Mouse (Mus musculus) bone marrow macrophage, adult 2 months (primary cell): ENCODE measurements around the gene Irx5. TPM values are rescaled to one million over a fixed set of nuclear protein-coding genes. Genes with fewer than 3 reads are reported as not detected.

Experiments used
- H3K27ac ChIP-seq: 2 replicates; pipeline ENCODE4 v1.5.1; 2012; ENCODE audit warnings: low read depth, low read length; ENCODE audit not compliant: insufficient read depth
- H3K4me1 ChIP-seq: 2 replicates; pipeline ENCODE4 v1.6.1; 2012; ENCODE audit warnings: low read length; ENCODE audit not compliant: control insufficient read depth, insufficient read depth
- H3K4me3 ChIP-seq: 2 replicates; pipeline ENCODE4 v1.5.1; 2012; ENCODE audit warnings: mild to moderate bottlenecking, low read length, moderate library complexity; ENCODE audit not compliant: insufficient read depth
- CTCF ChIP-seq: IDR thresholded peaks from 2 replicates; pipeline ENCODE4 v1.5.1; 2012; ENCODE audit warnings: low read depth, mild to moderate bottlenecking, low read length, moderate library complexity
- POLR2A ChIP-seq: IDR thresholded peaks from 2 replicates; pipeline ENCODE4 v1.6.1; 2012; ENCODE audit warnings: mild to moderate bottlenecking, low read depth, low read length, borderline replicate concordance
- polyA plus RNA-seq: library from polyadenylated mRNA; stranded (reverse); fragments of >200 nt; gene quantifications from 2 replicates; pipeline ENCODE4 v1.2.4, GENCODE M21; 2012; ENCODE audit not compliant: missing spikeins, insufficient read depth, insufficient read length

The Irx5 gene
- polyA plus RNA-seq, 1 experiment = not detected

GRCm38 (mm10) chr8:92353405-92353804 is 4.0 kb upstream of the Irx5 start:
- TF ChIP-seq CTCF (no peak), POLR2A (no peak)
- H3K4me1 ChIP-seq = peaks cover 16% of the 10 kb centered on the region
- no peak overlapping the region for H3K27ac ChIP-seq
- peak overlapping the region; percentile 11; the same call in 1 of the 2 replicates for H3K4me3 ChIP-seq

- Histone ChIP-seq H3K4me1 (peaks cover 15% of the 10 kb centered on the region), H3K4me3 (peak overlapping the region; percentile 87), H3K27ac (no peak overlapping the region)
- TF ChIP-seq POLR2A (no peak), CTCF (no peak)
Observed at GRCm38 (mm10) chr8:92354536-92355482, 2.6 kb upstream of the Irx5 start.

DNA sequence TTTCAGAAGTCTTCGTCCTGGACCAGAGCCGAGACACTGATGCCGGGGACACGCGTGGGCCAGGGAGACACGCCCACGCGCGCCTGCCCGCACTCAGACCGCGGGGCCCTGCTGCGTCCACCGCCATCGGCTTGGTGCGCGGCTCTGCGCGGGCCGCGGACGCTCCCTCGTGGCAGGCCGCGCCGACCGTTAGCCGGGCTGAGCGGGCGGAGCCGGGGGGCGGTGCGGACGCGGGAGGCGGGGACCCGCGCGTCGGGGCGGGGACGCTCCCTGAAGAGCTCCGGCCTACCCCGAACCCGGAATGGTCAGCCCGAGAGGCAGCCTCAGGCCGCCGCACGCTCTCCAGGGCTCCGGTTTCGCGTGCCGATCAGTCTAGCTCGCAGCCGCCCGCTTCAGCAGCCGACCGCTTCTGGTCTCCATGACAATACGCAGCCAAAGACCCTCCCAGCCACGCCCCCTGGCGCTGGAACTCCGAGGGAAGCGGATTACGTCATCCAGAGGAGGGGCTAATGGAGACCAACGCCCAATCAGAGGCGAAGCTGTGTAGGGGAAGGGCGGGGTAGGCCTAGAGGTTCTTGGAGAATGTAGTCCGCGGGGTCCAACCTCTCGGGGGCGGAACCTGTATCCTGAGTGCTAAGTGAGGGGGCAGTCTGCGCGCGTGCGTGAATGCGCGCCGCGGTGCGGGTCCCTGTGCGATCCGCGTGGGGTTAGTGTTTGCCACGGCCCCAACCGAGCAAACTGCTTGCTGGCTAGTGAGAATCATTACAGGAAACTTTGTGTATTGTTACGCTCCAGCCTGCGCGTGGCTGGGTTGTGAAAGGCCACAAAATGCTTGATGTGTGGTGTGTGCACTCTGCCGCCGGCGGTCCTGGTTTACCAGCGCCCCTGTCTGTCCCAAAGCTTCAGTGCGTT is 1.5 kb upstream of the Irx5 start:
- TF ChIP-seq POLR2A = peak; percentile 74; the same call in 1 of the 2 replicates
- TF ChIP-seq CTCF = no peak
- H3K4me3 ChIP-seq = peak overlapping the region; percentile 87
- H3K4me1 ChIP-seq = peaks cover 6% of the 10 kb centered on the region
- H3K27ac ChIP-seq = peak overlapping the region; percentile 63

DNA sequence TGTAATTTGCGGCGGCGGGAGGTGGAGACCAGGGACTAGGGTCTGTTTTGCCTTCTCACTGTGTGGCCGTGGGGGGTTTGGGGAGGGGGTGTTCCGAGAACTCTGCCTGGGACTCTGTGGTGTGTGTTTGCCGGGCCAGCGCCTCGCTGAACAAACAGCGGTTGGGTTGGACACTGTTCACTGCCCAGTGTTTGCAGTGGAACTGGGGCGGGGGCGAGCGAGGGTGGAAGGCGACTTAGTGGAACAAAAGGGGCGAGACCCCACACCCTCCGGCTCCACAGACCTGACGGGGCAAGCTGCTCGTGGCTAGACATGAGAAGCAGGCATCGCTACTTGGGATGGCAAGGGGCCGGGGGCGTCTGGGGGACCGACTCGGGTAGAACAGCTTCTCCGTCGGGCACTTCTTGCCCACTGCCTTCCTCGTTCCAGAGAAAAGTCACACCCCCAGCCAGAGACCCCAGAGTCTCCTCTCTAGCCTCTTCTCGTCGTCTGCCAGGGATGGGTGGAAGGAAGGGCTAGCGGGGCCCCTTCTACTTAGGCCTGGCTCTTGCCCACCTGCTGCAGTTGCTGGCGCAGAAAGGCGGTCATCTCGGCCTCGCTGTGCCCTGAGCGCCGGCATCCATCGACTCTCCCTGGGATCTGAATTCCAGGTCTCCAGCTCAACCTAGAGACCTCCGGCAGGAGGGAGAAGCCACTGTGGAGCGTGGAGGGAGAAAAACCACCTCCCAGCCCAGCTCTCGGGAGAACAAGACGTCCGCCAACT is 631 bp upstream of the Irx5 start:
- peak overlapping the region; percentile 87 for H3K4me3 ChIP-seq
- no peak overlapping the region for H3K27ac ChIP-seq
- TF ChIP-seq POLR2A = no peak

DNA sequence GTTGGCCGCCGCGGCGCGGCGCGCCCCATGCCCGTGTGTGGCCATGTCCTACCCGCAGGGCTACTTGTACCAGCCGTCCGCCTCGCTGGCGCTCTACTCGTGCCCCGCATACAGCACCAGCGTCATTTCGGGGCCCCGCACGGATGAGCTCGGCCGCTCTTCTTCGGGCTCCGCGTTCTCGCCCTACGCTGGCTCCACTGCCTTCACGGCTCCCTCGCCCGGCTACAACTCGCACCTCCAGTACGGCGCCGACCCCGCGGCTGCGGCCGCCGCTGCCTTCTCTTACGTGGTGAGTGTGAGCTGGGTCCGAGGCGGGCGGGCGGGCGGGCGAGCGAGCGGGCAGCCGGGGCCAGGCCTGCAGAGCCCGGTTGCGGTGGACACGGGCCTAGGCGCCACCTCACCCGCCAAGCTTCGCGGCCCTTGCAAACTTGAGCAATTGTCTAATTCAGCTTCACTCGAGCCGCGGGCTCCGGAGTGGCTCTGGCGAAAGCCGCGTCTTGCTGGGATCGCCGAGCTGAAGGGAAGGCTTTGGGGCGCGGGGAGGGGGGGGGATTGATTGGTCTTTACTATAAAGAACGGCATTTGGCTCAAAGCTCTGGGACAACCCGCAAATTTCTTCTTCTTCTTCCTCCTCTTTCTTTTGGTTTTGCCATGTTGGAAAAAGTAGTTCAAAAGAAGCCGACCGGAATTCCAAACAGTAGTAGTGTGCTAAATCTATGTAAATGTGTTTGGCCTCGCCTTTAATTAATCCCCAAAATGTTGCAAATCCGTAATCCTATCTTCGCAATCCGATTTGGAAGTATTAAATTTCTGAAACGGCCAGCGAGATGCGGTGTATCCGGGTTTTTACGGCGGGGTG is 945 bp downstream of the Irx5 start:
- peak overlapping the region; percentile 87 for H3K4me3 ChIP-seq
- no peak overlapping the region for H3K27ac ChIP-seq
- peaks cover 3% of the 10 kb centered on the region for H3K4me1 ChIP-seq
- TF ChIP-seq POLR2A (no peak), CTCF (no peak)

More for the DNA sequence above, 631 bp upstream of the Irx5 start:
- peaks cover 6% of the 10 kb centered on the region for H3K4me1 ChIP-seq

DNA sequence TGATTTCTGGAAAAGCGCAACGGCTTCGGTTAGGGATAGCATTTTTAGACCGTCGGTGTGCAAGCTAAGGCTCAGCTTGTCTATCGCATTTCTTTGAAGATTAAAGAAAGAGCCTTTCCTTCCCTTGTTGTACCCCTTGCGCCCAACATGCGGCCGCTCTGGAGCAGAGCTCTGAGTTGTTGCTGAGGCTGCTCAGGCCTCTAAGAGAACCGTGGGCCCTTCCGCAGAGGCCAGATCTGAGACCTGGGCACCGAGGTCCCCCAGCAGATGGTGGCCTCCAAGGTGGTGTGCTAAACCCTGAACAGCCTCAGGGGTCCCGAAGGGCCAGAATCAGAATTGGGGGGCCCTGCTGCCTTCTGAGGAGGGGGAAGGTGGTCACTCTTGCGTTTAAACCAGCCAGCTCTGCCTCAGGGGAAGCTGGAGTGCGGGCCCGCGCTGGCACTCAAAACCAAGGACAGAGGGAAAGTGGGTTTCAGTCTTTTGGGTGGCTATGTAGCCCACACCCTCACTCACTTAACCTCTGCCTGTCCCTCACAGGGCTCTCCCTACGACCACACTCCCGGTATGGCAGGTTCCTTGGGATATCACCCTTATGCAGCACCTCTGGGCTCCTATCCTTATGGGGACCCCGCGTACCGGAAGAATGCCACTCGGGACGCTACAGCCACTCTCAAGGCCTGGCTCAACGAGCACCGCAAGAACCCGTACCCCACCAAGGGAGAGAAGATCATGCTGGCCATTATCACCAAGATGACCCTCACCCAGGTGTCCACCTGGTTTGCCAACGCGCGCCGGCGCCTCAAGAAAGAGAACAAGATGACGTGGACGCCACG is 1.8 kb downstream of the Irx5 start:
- H3K27ac ChIP-seq = no peak overlapping the region
- H3K4me1 ChIP-seq = 0 out of 2 replicates have a peak, but pooled peaks cover 1% of the 10 kb centered on the region
- peak overlapping the region; percentile 30 for H3K4me3 ChIP-seq
- TF ChIP-seq POLR2A = no peak
- no peak for TF ChIP-seq CTCF

GRCm38 (mm10) chr8:92359833-92360082 is 2.3 kb downstream of the Irx5 start:
- TF ChIP-seq POLR2A = no peak
- no peak for TF ChIP-seq CTCF
- no peak overlapping the region for H3K27ac ChIP-seq
- 0 out of 2 replicates have a peak, but pooled peaks cover 2% of the 10 kb centered on the region for H3K4me1 ChIP-seq
- peak overlapping the region; percentile 27 for H3K4me3 ChIP-seq

GRCm38 (mm10) chr8:92360083-92360861 is 2.8 kb downstream of the Irx5 start:
- H3K4me1 ChIP-seq = 0 out of 2 replicates have a peak, but pooled peaks cover 2% of the 10 kb centered on the region

More at GRCm38 (mm10) chr8:92360083-92360861, 2.8 kb downstream of the Irx5 start:
- no peak overlapping the region for H3K27ac ChIP-seq
- TF ChIP-seq POLR2A (no peak), CTCF (no peak)
- H3K4me3 ChIP-seq = peak overlapping the region; percentile 27
